Mouse (Mus musculus): ENCODE results near the gene Grap. TPM values are rescaled to one million over a fixed set of nuclear protein-coding genes. Genes with fewer than 3 reads are reported as not detected.
"Not testable (repeated sequence)": the region's sequence is repeated elsewhere in the genome, so short reads cannot be mapped to it uniquely, and the experiment has no call there.

Grap gene
- total RNA-seq, 2 experiments from 2014 or later: 0.31 TPM; not detected in 1

DNA sequence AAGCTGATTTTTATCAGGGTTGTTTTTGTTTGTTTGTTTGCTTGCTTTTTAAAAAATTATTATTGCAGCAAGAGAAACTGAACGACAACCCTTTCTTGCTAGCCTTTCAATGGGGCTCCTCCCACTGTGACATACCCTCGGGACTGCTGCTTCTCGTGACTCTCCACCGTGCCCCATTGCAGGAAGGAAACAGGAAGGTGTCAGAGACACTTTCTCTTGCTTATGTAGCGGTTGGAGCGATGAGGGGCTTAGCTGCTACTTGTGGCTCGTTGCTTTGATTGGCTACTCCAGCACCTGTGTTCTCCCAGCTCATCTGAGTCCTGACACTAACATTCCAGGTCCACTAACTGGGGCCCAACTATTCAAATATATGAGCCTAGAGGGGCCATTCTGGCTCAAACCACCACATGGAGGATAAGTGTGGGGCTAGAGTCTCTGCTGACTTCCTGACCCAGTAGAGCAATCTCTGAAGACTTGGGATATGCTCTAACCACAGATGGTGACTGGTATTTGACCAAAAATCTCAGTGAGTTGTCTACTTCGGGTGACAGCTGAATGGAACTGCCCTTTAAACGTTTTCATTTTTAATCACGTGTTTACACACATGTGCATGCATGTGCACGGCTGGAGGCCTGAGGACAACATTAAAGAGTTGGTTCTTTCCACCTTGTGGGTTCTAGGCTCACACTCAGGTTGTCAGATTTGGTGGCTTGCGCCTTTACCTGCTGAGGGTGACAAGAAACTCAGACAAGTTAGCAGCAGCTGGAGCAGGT lies 14.1 kb upstream of the Grap start:
- ATAC-seq (replicated peaks; ENCODE audit: poor library complexity, severe bottlenecking): no peak

DNA sequence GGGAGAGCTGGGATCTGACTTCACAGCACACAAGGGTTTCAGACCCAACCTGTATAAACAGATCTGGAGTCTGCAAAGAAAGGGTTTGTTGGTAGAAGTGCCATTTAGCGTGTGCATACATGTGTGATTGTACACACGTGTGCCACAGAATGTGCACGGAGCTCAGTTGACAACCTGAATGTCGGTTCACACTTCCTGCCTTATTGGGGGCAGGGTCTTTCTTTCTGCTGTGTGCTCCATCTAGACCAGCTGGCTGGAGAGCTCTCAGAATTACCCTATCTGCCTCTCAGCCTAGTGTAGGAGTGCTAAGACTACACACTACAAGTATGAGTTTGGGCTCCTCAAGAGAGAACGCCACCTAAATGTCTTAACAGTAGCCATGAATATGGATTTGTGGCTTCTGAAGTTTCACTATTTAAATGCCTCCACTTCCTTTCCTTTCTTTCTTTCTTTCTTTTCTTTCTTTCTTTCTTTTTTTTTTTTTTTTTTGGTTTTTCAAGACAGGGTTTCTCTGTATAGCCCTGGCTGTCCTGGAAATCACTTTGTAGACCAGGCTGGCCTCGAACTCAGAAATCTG lies 13.4 kb upstream of the Grap start:
- ATAC-seq (replicated peaks; ENCODE audit: poor library complexity, severe bottlenecking): no peak

- ATAC-seq (replicated peaks; ENCODE audit: poor library complexity, severe bottlenecking): not testable (repeated sequence)
These were observed 12.5 kb upstream of the Grap start for GRCm38 (mm10) chr11:61640585-61640984.

GRCm38 (mm10) chr11:61642106-61642505 lies 11.0 kb upstream of the Grap start:
- no peak for ATAC-seq (replicated peaks; ENCODE audit: poor library complexity, severe bottlenecking)

DNA sequence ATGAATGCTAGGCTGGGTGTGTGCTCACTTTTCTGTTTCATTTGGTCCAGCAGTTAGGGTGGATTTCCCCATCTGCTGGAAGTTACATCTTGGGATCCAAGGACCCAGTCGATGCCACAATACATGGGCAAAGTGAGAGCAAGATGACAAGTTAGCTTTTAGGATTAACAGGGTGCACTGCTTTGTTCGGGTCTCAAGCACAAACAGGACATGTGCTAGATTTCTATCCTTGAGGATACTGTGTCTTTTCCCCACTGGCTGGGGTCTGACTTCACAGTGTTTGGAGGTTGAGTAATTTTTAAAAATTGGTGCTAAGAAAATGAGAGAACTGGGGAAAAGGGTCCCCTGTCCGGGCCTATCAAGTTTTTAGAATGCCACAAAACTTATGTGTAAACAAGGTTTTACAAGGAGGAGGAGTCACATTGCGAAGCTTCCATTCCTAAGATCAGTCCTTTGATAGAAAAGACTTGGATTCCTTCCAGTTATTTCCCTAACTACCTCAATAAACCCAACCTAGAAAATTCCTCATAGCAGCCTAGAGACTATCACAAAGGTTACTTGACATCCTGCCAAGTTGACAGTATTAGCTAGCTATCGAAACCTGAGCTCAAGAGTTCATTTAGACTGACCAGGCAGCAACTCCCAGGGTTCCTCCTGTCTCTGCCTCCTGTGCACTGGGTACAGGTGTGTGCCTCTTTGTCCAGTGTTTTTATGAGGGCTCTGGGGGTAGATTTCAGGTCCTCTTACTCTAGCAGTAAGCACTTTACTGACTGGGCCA lies 9.7 kb upstream of the Grap start:
- ATAC-seq (replicated peaks; ENCODE audit: poor library complexity, severe bottlenecking): no peak

- ATAC-seq (replicated peaks; ENCODE audit: poor library complexity, severe bottlenecking): no peak
These were observed 8.3 kb upstream of the Grap start for GRCm38 (mm10) chr11:61644576-61645326.

- no peak for ATAC-seq (replicated peaks; ENCODE audit: poor library complexity, severe bottlenecking)
These were observed 7.7 kb upstream of the Grap start for GRCm38 (mm10) chr11:61645357-61645857.

DNA sequence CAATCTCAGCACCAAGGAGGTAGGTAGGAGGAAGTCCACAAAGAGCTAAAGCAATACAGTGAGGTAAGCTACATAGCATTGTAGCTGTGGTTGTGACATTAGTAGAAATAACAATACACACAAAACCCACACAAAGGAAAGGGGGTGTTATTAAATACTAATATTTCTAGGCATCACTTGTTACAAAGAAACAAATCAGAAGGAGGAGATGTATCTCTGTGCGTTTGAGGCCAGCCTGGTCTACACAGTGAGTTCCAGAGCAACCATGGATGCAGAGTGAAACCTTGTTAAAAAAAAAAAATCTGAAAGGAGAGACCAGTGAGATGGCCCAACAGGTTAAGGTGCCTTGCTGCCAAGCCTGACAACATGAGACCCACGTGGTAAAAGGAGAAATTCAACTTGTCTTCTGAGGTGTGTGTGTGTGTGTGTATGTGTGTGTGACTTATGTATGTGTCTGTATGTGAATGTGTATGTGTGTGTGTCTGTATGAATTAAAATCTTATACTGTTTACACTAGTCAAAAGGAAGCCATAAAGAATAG lies 6.5 kb upstream of the Grap start:
- no peak for ATAC-seq (replicated peaks; ENCODE audit: poor library complexity, severe bottlenecking)

GRCm38 (mm10) chr11:61647110-61647910 lies 5.8 kb upstream of the Grap start:
- ATAC-seq (replicated peaks; ENCODE audit: poor library complexity, severe bottlenecking): peak; percentile 40

DNA sequence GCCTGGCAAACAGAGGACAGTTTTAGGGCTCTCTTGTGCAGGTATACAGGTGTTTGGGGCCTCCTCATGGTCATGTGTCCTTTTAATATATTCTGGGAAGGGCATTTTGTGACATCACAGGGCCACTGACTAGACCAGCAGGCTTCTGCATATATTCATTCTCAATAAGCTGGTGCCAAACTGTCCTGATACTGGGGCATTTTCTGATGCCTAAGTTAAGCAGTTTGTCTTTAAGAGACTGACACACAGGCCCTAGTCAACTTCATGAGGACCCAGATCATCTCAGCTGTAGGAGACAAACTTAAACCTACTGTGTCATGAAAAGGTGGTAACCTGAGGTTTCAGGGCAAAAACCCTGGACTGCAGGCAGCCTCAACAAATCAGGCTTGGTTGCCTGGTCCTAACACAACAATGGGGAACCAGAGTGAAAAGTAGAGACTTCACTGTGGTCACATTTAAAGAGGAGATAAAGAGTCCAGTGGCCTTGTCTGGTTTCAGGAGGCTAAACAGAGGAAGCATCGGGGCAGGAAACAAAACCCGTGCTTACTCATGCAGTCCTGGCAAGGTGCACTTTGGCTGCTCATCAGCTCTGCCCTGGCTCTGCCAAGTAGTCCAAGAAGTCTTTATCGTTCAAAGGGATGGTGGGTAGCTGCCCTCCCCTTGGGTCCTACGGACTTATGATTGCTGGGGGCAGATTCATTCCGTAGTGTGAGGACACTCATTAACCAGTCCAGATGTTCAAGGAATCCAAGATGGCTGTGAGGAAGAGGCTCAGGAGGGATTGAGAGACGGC lies 4.9 kb upstream of the Grap start:
- peak; percentile 37; the same call in 1 of the 2 replicates for ATAC-seq (replicated peaks; ENCODE audit: poor library complexity, severe bottlenecking)

- no peak for ATAC-seq (replicated peaks; ENCODE audit: poor library complexity, severe bottlenecking)
These were observed 4.3 kb upstream of the Grap start for GRCm38 (mm10) chr11:61648749-61649115.

- ATAC-seq (replicated peaks; ENCODE audit: poor library complexity, severe bottlenecking): no peak
These were observed 3.9 kb upstream of the Grap start for GRCm38 (mm10) chr11:61649163-61649580.

DNA sequence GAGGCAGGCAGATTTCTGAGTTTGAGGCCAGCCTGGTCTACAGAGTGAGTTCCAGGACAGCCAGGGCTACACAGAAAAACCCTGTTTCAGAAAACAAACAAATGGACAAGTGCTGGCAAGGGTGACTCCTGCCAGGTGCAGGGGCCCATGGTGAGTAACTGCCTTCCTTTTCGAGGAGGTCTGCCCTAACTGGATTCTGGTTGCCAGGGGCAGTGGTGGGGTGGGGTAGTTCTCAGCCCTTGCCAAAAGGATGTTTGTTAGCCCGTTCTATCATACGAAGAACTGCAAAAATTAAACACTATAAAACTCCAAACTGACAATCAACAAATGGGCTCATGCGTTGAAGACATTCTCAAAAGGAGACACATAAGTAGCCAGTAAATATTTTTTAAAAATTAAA lies 3.4 kb upstream of the Grap start:
- ATAC-seq (replicated peaks; ENCODE audit: poor library complexity, severe bottlenecking): no peak

DNA sequence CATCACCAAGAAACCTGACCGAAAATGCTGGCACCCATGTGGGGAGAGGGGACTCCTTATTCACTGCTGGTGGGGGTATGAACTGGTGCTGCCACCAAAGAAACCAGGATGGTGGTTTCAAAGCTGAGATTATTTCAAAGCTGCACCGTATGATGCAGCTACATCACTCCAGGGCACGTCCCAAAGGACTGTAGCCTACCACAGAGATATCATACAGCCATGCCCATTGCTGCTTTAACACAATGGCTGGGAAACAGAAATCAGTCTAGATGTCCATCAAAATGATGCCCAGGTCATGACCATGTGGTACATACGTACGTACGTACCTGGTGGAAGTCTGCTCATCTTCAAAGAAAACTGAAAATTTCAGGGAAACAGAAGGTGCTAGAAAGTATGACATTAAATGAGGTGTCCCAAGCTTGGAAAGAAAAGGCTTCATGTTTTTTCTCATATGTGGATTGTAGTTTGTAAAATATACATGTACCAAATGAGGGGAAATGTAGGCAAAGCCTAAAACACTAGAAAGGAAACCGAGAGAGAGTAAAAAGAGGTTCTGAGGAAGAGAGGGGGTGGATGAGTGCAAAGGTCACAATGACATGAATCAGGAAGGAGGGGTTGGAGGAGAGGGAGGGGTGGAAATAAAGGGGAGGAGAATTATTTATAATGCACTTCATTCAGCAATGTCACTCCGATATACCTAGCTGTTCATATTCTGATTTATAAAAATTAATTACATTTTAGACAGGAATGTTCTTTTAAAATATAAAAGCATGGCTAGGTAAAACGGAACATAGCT lies 2.4 kb upstream of the Grap start:
- no peak for ATAC-seq (replicated peaks; ENCODE audit: poor library complexity, severe bottlenecking)

GRCm38 (mm10) chr11:61652216-61652615 lies 849 bp upstream of the Grap start:
- no peak for ATAC-seq (replicated peaks; ENCODE audit: poor library complexity, severe bottlenecking)

DNA sequence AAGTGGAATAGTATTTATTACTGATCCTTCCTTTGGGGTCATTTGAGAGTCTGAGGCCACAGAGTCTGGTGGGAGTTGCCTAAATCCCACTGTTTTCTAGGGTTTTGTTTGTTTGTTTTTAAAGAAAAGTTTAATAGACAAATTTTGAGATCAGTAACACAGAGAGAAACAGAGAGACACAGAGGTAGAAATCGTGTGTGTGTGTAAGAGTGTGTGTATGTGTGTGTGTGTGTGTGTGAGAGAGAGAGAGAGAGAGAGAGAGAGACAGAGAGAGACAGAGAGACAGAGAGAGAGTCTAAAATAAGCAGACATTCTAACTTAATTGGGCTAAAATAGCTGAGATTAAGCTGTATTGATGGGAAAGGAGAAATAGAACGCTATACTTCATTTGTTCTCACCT lies 503 bp downstream of the Grap start:
- no peak for ATAC-seq (replicated peaks; ENCODE audit: poor library complexity, severe bottlenecking)

DNA sequence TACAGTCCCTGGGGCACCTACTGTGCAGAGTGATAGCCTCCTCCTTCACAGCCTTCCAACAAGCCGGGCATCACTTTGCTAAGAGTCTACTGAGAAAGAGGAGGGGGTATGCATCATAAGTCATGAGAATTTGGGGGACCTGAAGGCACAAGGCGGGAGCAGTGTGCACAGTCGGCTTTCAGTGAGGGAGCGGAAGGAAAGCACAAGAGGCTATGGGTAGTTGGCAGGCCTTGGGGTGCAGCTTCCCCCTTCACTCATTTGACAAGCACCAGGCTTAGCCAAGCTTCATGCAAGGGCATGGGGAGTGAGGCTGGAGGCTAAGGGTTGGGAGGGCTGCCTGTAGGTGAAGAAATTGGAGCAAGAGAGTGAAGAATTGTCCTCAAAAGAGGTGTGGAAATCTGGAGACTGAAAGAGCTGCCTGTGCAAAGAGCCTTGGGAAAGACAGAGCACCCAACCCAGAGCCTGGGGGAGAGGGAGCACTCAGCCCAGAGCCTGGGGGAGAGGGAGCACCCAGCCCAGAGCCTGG lies 1.8 kb downstream of the Grap start:
- ATAC-seq (replicated peaks; ENCODE audit: poor library complexity, severe bottlenecking): no peak

DNA sequence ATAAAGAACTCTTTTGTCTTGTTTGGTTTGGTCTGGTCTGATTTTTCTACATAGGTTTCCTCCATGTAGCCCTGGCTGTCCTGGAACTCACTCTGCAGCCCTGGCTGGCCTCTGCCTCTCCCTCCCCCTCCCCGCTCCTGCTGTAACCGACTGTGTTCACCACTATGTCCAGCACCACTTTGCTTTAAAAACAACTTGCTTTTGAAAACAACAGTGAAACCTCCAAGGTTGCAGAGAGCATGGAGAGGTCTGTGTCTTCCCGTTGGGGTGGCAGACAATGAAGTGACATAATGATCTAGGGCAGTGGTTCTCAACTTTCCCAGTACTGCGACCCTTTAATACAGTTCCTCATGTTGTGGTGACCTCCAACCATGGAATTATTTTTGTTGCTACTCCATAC lies 2.6 kb downstream of the Grap start:
- ATAC-seq (replicated peaks; ENCODE audit: poor library complexity, severe bottlenecking): no peak
